ENCODE assay signal across 11 mouse cellular contexts in the genomic region with DNA sequence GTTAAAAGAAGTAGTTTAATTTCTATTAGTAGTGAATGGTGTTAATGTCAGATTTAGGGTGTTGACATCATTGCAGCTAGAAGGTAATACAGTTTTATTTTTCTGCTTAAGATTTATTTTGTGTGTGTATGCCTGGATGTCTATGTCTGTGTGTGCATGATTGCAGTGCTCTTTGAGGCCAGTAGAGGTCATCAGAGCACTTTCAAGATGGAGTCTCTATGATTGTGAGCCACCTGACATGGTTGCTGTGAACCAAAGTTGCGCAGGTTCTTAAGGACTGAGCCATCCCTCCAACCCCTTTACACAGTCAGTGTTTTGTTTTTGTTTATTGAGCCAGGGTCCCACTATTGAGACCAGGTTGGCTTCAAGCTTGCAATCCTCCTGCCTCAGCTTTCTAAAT. TPM values are rescaled to one million over a fixed set of nuclear protein-coding genes. Genes with fewer than 3 reads are reported as not detected.
DNase-seq lines count a peak whose midpoint lies in the region; ATAC-seq and TF ChIP-seq lines count a peak whose summit lies in the region.
"Had no signal": no experiment of that assay in that cellular context is flagged by ENCODE, and none has a peak within 500 bp of the region (broad histone marks: within the 10 kb centered on the region; RNA-seq: fewer than 3 reads in every experiment).

No protein-coding gene starts in this region.

- no peaks in the 10 kb centered on the region for H3K27me3 ChIP-seq in liver, embryonic 14.5 days (ENCODE audit: control insufficient read depth, insufficient read depth, low read length)
- 0 out of 2 replicates have a peak, but pooled peaks cover under 1% of the 10 kb centered on the region for H3K27me3 ChIP-seq in liver, embryonic 11.5 days (replicated peaks; ENCODE audit: control insufficient read depth, insufficient read depth, low read length)
- no peaks in the 10 kb centered on the region for H3K27me3 ChIP-seq in MEL (ENCODE audit: control insufficient read depth in 1 of 2, insufficient read depth in 2 of 2, low read length in 2 of 2)
- H3K27me3 ChIP-seq: intestine, embryonic 15.5 days had no signal

- DNase-seq in liver, embryonic 14.5 days (ENCODE audit: low read depth in 3 of 3, low spot score in 3 of 3): no peak
- DNase-seq in liver, embryonic 11.5 days (ENCODE audit: low spot score): no peak
- DNase-seq in MEL (ENCODE audit: low read depth, low spot score): peak; percentile 76
- DNase-seq in kidney, postnatal 10 days: no peak
- no peak for DNase-seq in cerebellum, postnatal 10 days
- DNase-seq: adrenal gland, adult 8-10 months had no signal

- 87% methylated on average over 1 of the region's 1 CpGs for WGBS in liver, embryonic 14.5 days (ENCODE audit: insufficient replicate concordance)
- 88% methylated on average over 1 of the region's 1 CpGs for WGBS in liver, embryonic 11.5 days

- H3K9me3 ChIP-seq in liver, embryonic 14.5 days (ENCODE audit: control insufficient read depth, low read length): no peaks in the 10 kb centered on the region
- H3K9me3 ChIP-seq in liver, embryonic 11.5 days (ENCODE audit: control insufficient read depth, low read length): peaks cover 3% of the 10 kb centered on the region; the same call in 1 of the 2 replicates
- H3K9me3 ChIP-seq in MEL (replicated peaks; ENCODE audit: insufficient read depth, low read length): no peaks in the 10 kb centered on the region
- H3K9me3 ChIP-seq: intestine, embryonic 15.5 days had no signal

- no peak overlapping the region for H3K4me3 ChIP-seq in liver, embryonic 14.5 days (ENCODE audit: insufficient read depth in 1 of 2, low read depth in 2 of 2, low read length in 2 of 2)
- H3K4me3 ChIP-seq in liver, embryonic 11.5 days (ENCODE audit: low read depth, low read length): no peak overlapping the region
- H3K4me3 ChIP-seq in MEL (ENCODE audit: control insufficient read depth in 1 of 2, insufficient read depth in 1 of 2, low read depth in 2 of 2, low read length in 2 of 2): no peak overlapping the region
- H3K4me3 ChIP-seq: heart, embryonic 13.5 days; intestine, embryonic 15.5 days had no signal

- H3K4me2 ChIP-seq in liver, embryonic 14.5 days (ENCODE audit: low read depth): no peak overlapping the region
- no peak overlapping the region for H3K4me2 ChIP-seq in liver, embryonic 11.5 days
- H3K4me2 ChIP-seq: heart, embryonic 13.5 days; intestine, embryonic 15.5 days had no signal

- no peak for TF ChIP-seq EP300 in liver, embryonic 14.5 days (IDR thresholded peaks at IDR 0.05; ENCODE audit: low read depth)
- TF ChIP-seq EP300 in MEL (IDR thresholded peaks at IDR 0.05; ENCODE audit: low read depth in 1 of 2, low read length in 2 of 2): no peak

- no peaks in the 10 kb centered on the region for H3K79me2 ChIP-seq in MEL (ENCODE audit: control insufficient read depth, insufficient read depth, low read length, poor library complexity)

- TF ChIP-seq CTCF in liver, embryonic 14.5 days (IDR thresholded peaks at IDR 0.05; ENCODE audit: low read depth): peak; percentile 77
- TF ChIP-seq CTCF in MEL (IDR thresholded peaks at IDR 0.05 in 2 of 3, conservative IDR thresholded peaks at IDR 0.05 in 1 of 3; ENCODE audit: control insufficient read depth in 1 of 3, insufficient read depth in 1 of 3, low read depth in 2 of 3, low read length in 3 of 3, poor library complexity in 1 of 3, severe bottlenecking in 1 of 3): peak; percentile 55 to 80 (median 76)

- H3K9ac ChIP-seq in liver, embryonic 14.5 days (replicated peaks): no peak overlapping the region
- H3K9ac ChIP-seq in liver, embryonic 11.5 days (ENCODE audit: low read depth, low read length): no peak overlapping the region
- H3K9ac ChIP-seq in MEL (ENCODE audit: control insufficient read depth, low read depth, low read length, poor library complexity, severe bottlenecking): no peak overlapping the region
- H3K9ac ChIP-seq: heart, embryonic 13.5 days; intestine, embryonic 15.5 days had no signal

- H3K36me3 ChIP-seq in liver, embryonic 14.5 days (replicated peaks; ENCODE audit: control insufficient read depth, insufficient read depth, low read depth): no peaks in the 10 kb centered on the region; the same call in 1 of the 2 replicates
- no peaks in the 10 kb centered on the region for H3K36me3 ChIP-seq in liver, embryonic 11.5 days (ENCODE audit: control insufficient read depth, insufficient read depth, low read length)
- H3K36me3 ChIP-seq in MEL (ENCODE audit: control insufficient read depth in 1 of 2, insufficient read depth in 2 of 2, low read length in 2 of 2): peaks cover under 1 to 5% of the 10 kb centered on the region in 2 experiments; a peak in 3 of 4 replicates
- H3K36me3 ChIP-seq: intestine, embryonic 15.5 days had no signal

- no peak for TF ChIP-seq POLR2A in MEL (IDR thresholded peaks at IDR 0.05; ENCODE audit: control insufficient read depth in 1 of 2, insufficient read depth in 1 of 2, low read depth in 1 of 2, low read length in 2 of 2, poor library complexity in 1 of 2)

- TF ChIP-seq RAD21 in MEL (IDR thresholded peaks at IDR 0.05; ENCODE audit: low read depth, low read length): peak; percentile 81

- H3K4me1 ChIP-seq in liver, embryonic 14.5 days (replicated peaks; ENCODE audit: control insufficient read depth in 2 of 2, insufficient read depth in 2 of 2, low read length in 1 of 2): peaks cover 3 to 12% of the 10 kb centered on the region in 2 experiments
- H3K4me1 ChIP-seq in liver, embryonic 11.5 days (replicated peaks; ENCODE audit: control insufficient read depth, insufficient read depth, low read length): peaks cover 8% of the 10 kb centered on the region
- H3K4me1 ChIP-seq in MEL (ENCODE audit: control insufficient read depth in 1 of 2, insufficient read depth in 2 of 2, low read length in 2 of 2): peaks cover 2 to 7% of the 10 kb centered on the region in 2 experiments; a peak in 2 of 4 replicates
- H3K4me1 ChIP-seq: intestine, embryonic 15.5 days had no signal

- ATAC-seq in liver, embryonic 14.5 days (ENCODE audit: insufficient read depth): no peak
- no peak for ATAC-seq in liver, embryonic 11.5 days (replicated peaks; ENCODE audit: low FRiP score)
- peak; percentile 53 for ATAC-seq in CD4-positive, CD25-positive, alpha-beta regulatory T cell, adult 4 months
- peak; percentile 50; the same call in 1 of the 2 replicates for ATAC-seq in megakaryocyte-erythroid progenitor cell, adult 5-6 weeks (replicated peaks; ENCODE audit: low FRiP score, low TSS enrichment, poor library complexity, severe bottlenecking)
- ATAC-seq: forebrain, embryonic 16.5 days; intestine, embryonic 15.5 days had no signal

- H3K27ac ChIP-seq in liver, embryonic 14.5 days: no peak overlapping the region
- no peak overlapping the region for H3K27ac ChIP-seq in liver, embryonic 11.5 days (ENCODE audit: low read depth, low read length)
- no peak overlapping the region for H3K27ac ChIP-seq in MEL (ENCODE audit: control insufficient read depth, low read depth, low read length)
- H3K27ac ChIP-seq: heart, embryonic 13.5 days; intestine, embryonic 15.5 days had no signal

TF ChIP-seq in MEL, 35 proteins besides CTCF, POLR2A, EP300 and RAD21:
- TF ChIP-seq MEF2A (IDR thresholded peaks at IDR 0.05; ENCODE audit: extremely low read depth, insufficient replicate concordance, low read depth, low read length, poor library complexity, severe bottlenecking): no peak
- no peak for TF ChIP-seq POLR2AphosphoS2 (IDR thresholded peaks at IDR 0.05; ENCODE audit: low read length)
- peak; percentile 53 for TF ChIP-seq ZC3H11A (IDR thresholded peaks at IDR 0.05; ENCODE audit: low read depth, low read length)
- TF ChIP-seq USF1 (IDR thresholded peaks at IDR 0.05; ENCODE audit: low read depth, low read length): 0 out of 2 replicates have a peak, but pooled peaks have one; percentile 33
- peak; percentile 63 for TF ChIP-seq SMC3 (IDR thresholded peaks at IDR 0.05; ENCODE audit: low read depth, low read length)
- no peak for TF ChIP-seq RCOR1 (IDR thresholded peaks at IDR 0.05; ENCODE audit: low read depth, low read length)

RNA-seq across cellular contexts. Expression of a gene that starts 7.5 kb away (rescaled TPM):
- 8.4 and 10.0 TPM in 2 replicates for polyA plus RNA-seq in liver, embryonic 14.5 days (2012; rRNA removed)
- 22.3 and 22.8 TPM in 2 replicates for polyA plus RNA-seq in liver, embryonic 14.5 days (2014; fragmentation: Nextera tagmentation; extraction: Ambion mirVana)
- polyA plus RNA-seq in liver, embryonic 11.5 days (2014; fragmentation: Nextera tagmentation; extraction: Ambion mirVana): 54.0 and 58.2 TPM in 2 replicates
- polyA plus RNA-seq in CD4-positive, CD25-positive, alpha-beta regulatory T cell, adult 4 months (2017; shearing (Covaris generic)): 1 to 10 TPM; 1.8 to 3.6 TPM
- total RNA-seq in MEL (2012; rRNA removed): 27.9 and 31.7 TPM in 2 replicates
- 10 to 100 TPM in 1 of 2 experiments, not detected in 1; 32.3 TPM for polyA plus RNA-seq in MEL (2012; ENCODE audit: insufficient read depth in 1 of 2, insufficient read length in 2 of 2, low read depth in 1 of 2, low replicate concordance in 2 of 2, missing spikeins in 1 of 2)
- total RNA-seq in megakaryocyte-erythroid progenitor cell, adult 5-6 weeks (2014; fragmentation: Nextera tagmentation): 12.1 and 17.6 TPM in 2 replicates
- 4.8 and 7.9 TPM in 2 replicates for total RNA-seq in megakaryocyte-erythroid progenitor cell, adult 5-6 weeks (2017)

RNA-seq across cellular contexts. Expression of a gene that starts 36.5 kb away (rescaled TPM):
- 8.6 and 15.8 TPM in 2 replicates for polyA plus RNA-seq in liver, embryonic 14.5 days (2012; rRNA removed)
- 14.7 and 16.1 TPM in 2 replicates for polyA plus RNA-seq in liver, embryonic 14.5 days (2014; fragmentation: Nextera tagmentation; extraction: Ambion mirVana)
- 30.8 and 34.8 TPM in 2 replicates for polyA plus RNA-seq in liver, embryonic 11.5 days (2014; fragmentation: Nextera tagmentation; extraction: Ambion mirVana)
- 10 to 100 TPM; 60.0 to 75.7 TPM for polyA plus RNA-seq in CD4-positive, CD25-positive, alpha-beta regulatory T cell, adult 4 months (2017; shearing (Covaris generic))
- 60.9 and 69.6 TPM in 2 replicates for total RNA-seq in MEL (2012; rRNA removed)
- 10 to 100 TPM in 1 of 2 experiments, not detected in 1; 56.2 TPM for polyA plus RNA-seq in MEL (2012; ENCODE audit: insufficient read depth in 1 of 2, insufficient read length in 2 of 2, low read depth in 1 of 2, low replicate concordance in 2 of 2, missing spikeins in 1 of 2)
- 33.3 and 58.9 TPM in 2 replicates for total RNA-seq in megakaryocyte-erythroid progenitor cell, adult 5-6 weeks (2014; fragmentation: Nextera tagmentation)
- 43.5 and 120 TPM in 2 replicates for total RNA-seq in megakaryocyte-erythroid progenitor cell, adult 5-6 weeks (2017)

RNA-seq across cellular contexts. Expression of a gene that starts 36.5 kb away (rescaled TPM):
- polyA plus RNA-seq in liver, embryonic 14.5 days (2012; rRNA removed): 26.1 and 30.4 TPM in 2 replicates
- 39.8 and 47.3 TPM in 2 replicates for polyA plus RNA-seq in liver, embryonic 14.5 days (2014; fragmentation: Nextera tagmentation; extraction: Ambion mirVana)
- polyA plus RNA-seq in liver, embryonic 11.5 days (2014; fragmentation: Nextera tagmentation; extraction: Ambion mirVana): 51.8 and 61.0 TPM in 2 replicates
- 100 to 1,000 TPM; 102 to 103 TPM for polyA plus RNA-seq in CD4-positive, CD25-positive, alpha-beta regulatory T cell, adult 4 months (2017; shearing (Covaris generic))
- total RNA-seq in MEL (2012; rRNA removed): 15.8 and 17.3 TPM in 2 replicates
- 10 to 100 TPM in 1 of 2 experiments, not detected in 1; 26.7 TPM for polyA plus RNA-seq in MEL (2012; ENCODE audit: insufficient read depth in 1 of 2, insufficient read length in 2 of 2, low read depth in 1 of 2, low replicate concordance in 2 of 2, missing spikeins in 1 of 2)
- 13.7 and 19.9 TPM in 2 replicates for total RNA-seq in megakaryocyte-erythroid progenitor cell, adult 5-6 weeks (2014; fragmentation: Nextera tagmentation)
- 14.0 and 18.3 TPM in 2 replicates for total RNA-seq in megakaryocyte-erythroid progenitor cell, adult 5-6 weeks (2017)

Comparison
In these comparisons a context has a peak if more than half of its experiments do, and no peak if none do; other contexts are left out.
1. ATAC-seq: peak in CD4-positive, CD25-positive, alpha-beta regulatory T cell, adult 4 months (single experiment) and megakaryocyte-erythroid progenitor cell, adult 5-6 weeks (single experiment); none in liver, embryonic 14.5 days (single experiment) and liver, embryonic 11.5 days (single experiment).